Mouse (Mus musculus): ENCODE measurements at regions not wholly inside any gene's neighbourhood (a gene's known extent, or its start where the extent isn't known, plus 50 kb on each side); places are given as distances from the start of the nearest gene placed in this dataset.

DNA sequence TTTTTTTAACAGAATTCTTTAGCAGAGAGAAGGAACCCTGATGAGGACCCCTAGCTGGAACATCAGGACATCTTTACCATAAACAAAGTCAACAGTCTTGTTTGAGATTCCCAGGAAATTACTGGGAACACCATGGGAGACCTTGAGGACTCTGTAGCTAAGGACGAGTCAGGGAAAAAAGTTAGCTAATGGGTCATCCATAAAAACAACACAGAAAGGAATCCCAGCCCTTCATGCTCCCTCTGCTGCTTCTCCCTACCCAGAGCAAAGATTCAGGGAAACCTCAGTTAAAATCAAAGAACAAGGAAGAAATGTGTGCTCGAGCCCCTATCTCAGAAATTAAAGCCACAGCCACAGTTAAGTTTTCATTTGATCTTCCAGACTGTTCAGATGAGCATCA, 334.7 kb upstream of the Nrp1 start:
- no peak overlapping the region for H3ac ChIP-seq (ENCODE audit: control insufficient read depth, insufficient read length)
- H3K36me3 ChIP-seq (ENCODE audit: control insufficient read depth, insufficient read depth), result no peaks in the 10 kb centered on the region
- H3K4me3 ChIP-seq, result no peak overlapping the region
- no peak overlapping the region for H3K4me2 ChIP-seq (ENCODE audit: low read depth)
- H3K79me2 ChIP-seq (ENCODE audit: control insufficient read depth, insufficient read depth), result no peaks in the 10 kb centered on the region
- no peak for TF ChIP-seq E2F4 (IDR thresholded peaks at IDR 0.05; ENCODE audit: insufficient read depth)
- TF ChIP-seq MYOG (IDR thresholded peaks at IDR 0.05; ENCODE audit: control insufficient read depth in 1 of 3, insufficient read depth in 1 of 3, insufficient read length in 2 of 3, low read depth in 2 of 3), result no peak
- TF ChIP-seq POLR2AphosphoS2 (IDR thresholded peaks at IDR 0.05; ENCODE audit: insufficient read length, low read depth), result no peak
- no peak for TF ChIP-seq REST (IDR thresholded peaks at IDR 0.05; ENCODE audit: insufficient read depth, insufficient read length)
- TF ChIP-seq TCF3 (IDR thresholded peaks at IDR 0.05; ENCODE audit: insufficient read length, low read depth), result no peak
- no peak for TF ChIP-seq MAX (IDR thresholded peaks at IDR 0.05; ENCODE audit: low read depth)
- no peak for TF ChIP-seq USF1 (IDR thresholded peaks at IDR 0.05; ENCODE audit: low read depth)
- TF ChIP-seq MYOD1 (IDR thresholded peaks at IDR 0.05; ENCODE audit: control insufficient read depth in 1 of 3, insufficient read length in 2 of 3, low read depth in 2 of 3), result no peak
- no peak for TF ChIP-seq POLR2A (IDR thresholded peaks at IDR 0.05; ENCODE audit: insufficient read length, low read depth)
- no peaks in the 10 kb centered on the region for H3K27me3 ChIP-seq (ENCODE audit: control insufficient read depth, insufficient read depth, insufficient read length)

DNA sequence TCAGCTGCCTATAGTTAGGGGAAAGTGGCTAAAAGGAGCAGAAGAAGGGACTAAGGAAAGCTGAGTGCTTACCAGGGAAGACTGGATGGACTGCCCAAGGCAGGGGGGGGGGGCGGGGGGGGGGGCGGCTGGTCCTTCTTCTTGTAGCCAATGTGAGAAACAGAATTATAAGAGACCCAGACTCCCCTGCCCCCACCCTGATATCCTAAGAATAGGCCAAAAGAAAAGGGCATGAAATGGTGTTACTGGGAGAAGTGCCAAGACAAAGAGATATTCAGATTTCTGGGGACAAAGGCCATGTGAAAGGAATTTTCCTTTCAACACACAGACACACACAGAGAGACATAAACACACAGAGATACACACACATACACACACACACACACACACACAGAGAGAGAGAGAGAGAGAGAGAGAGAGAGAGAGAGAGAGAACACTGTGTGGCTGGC, 333.6 kb upstream of the Nrp1 start:
- no peaks in the 10 kb centered on the region for H3K79me2 ChIP-seq (ENCODE audit: control insufficient read depth, insufficient read depth)
- H3K4me2 ChIP-seq (ENCODE audit: low read depth), result peak overlapping the region; percentile 58
- H3K36me3 ChIP-seq (ENCODE audit: control insufficient read depth, insufficient read depth), result no peaks in the 10 kb centered on the region
- no peak overlapping the region for H3ac ChIP-seq (ENCODE audit: control insufficient read depth, insufficient read length)
- TF ChIP-seq MAX (IDR thresholded peaks at IDR 0.05; ENCODE audit: low read depth) (no peak), SRF (IDR thresholded peaks at IDR 0.05; ENCODE audit: control insufficient read depth, insufficient read length, low read depth) (no peak), REST (IDR thresholded peaks at IDR 0.05; ENCODE audit: insufficient read depth, insufficient read length) (no peak), POLR2AphosphoS2 (IDR thresholded peaks at IDR 0.05; ENCODE audit: insufficient read length, low read depth) (no peak), CEBPB (IDR thresholded peaks at IDR 0.05; ENCODE audit: insufficient read depth, poor library complexity, severe bottlenecking) (no peak), TCF3 (IDR thresholded peaks at IDR 0.05; ENCODE audit: insufficient read length, low read depth) (no peak), USF1 (IDR thresholded peaks at IDR 0.05; ENCODE audit: low read depth) (no peak), E2F4 (IDR thresholded peaks at IDR 0.05; ENCODE audit: insufficient read depth) (no peak), TCF12 (IDR thresholded peaks at IDR 0.05; ENCODE audit: insufficient read depth, poor library complexity, severe bottlenecking) (no peak), MYOG (IDR thresholded peaks at IDR 0.05; ENCODE audit: control insufficient read depth in 1 of 3, insufficient read depth in 1 of 3, insufficient read length in 2 of 3, low read depth in 2 of 3) (no peak), MYOD1 (IDR thresholded peaks at IDR 0.05; ENCODE audit: control insufficient read depth in 1 of 3, insufficient read length in 2 of 3, low read depth in 2 of 3) (no peak), POLR2A (IDR thresholded peaks at IDR 0.05; ENCODE audit: insufficient read length, low read depth) (no peak)
- no peaks in the 10 kb centered on the region for H3K27me3 ChIP-seq (ENCODE audit: control insufficient read depth, insufficient read depth, insufficient read length)
- no peak overlapping the region for H3K4me3 ChIP-seq

DNA sequence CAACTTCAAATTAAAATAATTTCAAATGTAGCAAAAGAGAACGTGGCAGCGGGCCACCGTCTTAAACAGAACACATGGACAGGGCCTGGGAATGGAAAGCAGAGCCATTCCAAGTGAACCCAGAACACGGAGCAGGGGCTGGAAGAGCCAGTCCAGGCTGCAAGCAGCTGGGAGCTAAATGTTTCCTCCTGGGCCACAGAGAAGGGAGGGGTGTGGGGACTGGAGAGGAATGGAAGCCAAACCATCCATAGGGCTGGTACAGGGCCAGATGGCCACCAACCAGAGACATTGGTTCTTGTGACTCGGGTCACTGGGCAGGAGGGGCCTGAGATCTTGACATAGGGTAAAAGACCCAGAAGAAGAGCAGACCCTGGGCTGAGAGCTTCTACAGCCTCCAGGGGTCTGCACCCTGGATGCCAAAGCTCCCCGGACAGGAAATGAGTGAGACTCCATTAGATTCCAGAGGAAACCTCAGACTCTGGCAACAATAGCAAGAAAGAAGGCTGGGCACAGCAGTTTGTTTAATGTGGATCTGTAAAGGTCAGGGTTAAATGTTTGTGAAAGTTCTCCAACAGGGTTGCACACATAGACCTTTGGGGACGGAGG, 333.1 kb upstream of the Nrp1 start:
- Histone ChIP-seq H3ac (ENCODE audit: control insufficient read depth, insufficient read length) (no peak overlapping the region), H3K27me3 (ENCODE audit: control insufficient read depth, insufficient read depth, insufficient read length) (no peaks in the 10 kb centered on the region), H3K4me2 (ENCODE audit: low read depth) (peak overlapping the region; percentile 58), H3K79me2 (ENCODE audit: control insufficient read depth, insufficient read depth) (no peaks in the 10 kb centered on the region), H3K36me3 (ENCODE audit: control insufficient read depth, insufficient read depth) (no peaks in the 10 kb centered on the region), H3K4me3 (no peak overlapping the region)
- TF ChIP-seq USF1 (IDR thresholded peaks at IDR 0.05; ENCODE audit: low read depth) (no peak), MYOD1 (IDR thresholded peaks at IDR 0.05; ENCODE audit: control insufficient read depth in 1 of 3, insufficient read length in 2 of 3, low read depth in 2 of 3) (peak in 2 of 3 experiments; percentile 26 to 51), MYOG (IDR thresholded peaks at IDR 0.05; ENCODE audit: control insufficient read depth in 1 of 3, insufficient read depth in 1 of 3, insufficient read length in 2 of 3, low read depth in 2 of 3) (peak in 1 of 3 experiments; percentile 62)

DNA sequence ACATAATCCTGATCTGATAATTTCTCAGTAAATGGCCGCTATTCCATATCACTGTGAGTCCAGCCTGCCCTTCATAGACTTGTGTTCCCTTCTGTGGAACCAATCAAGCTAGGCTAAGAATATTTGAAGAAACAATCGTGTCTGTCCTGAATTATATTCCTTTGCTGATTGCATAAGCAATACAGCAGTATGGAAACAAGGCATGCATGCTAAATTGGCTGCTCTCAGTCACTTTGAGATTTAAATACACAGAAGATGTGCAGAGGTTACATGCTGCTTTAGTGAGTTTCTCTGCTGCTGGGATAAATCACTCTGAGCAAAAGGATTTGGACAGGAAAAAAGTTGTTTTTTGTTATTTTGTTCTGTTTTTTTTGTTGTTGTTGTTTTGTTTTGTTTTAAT, 331.4 kb upstream of the Nrp1 start:
- H3K4me3 ChIP-seq, result no peak overlapping the region

DNA sequence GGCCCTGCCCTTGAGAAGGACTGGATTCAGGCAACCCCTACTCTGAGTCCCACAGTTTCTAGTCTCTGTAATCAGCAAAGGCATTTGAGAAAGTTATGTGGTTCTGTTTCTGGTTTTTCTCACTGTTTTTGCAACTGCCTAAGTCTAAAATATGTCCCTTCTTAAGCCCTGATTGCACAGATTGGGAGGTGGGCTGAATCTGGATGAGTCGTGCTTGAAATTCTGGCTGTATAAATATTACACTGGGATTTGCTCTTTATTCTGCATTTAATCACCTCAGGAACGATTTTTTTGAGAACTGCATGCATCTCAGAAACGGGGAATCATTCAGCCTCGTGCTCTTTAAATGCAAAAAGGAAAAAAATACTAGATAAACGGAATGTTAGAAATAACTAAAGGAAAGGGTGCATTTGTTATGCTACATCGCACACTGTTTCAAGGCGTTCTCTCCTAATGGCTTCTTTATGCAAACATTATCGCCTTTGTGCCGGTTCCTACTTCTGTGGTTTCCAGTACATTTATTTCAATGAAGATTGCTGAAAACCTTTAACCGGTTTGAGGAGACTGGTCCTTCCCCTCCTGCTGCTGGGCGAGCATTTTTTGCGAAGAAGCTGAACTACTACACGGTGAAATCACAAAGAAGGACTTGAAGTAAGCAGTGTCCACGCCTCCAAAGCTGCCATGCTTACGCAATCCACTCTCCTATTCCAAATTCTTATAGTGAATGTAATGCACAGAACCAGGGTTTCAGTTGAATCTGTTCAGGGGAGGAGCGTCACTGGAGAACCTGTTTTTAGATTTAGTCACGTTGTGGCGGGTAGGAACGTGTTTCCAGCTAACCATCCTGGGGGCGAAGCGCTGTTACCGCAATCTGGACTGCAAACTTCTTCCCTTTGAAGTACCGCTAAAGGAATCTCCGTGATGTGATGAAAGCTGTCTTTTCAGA, 327.8 kb upstream of the Nrp1 start:
- no peak overlapping the region for H3ac ChIP-seq (ENCODE audit: control insufficient read depth, insufficient read length)
- no peaks in the 10 kb centered on the region for H3K27me3 ChIP-seq (ENCODE audit: control insufficient read depth, insufficient read depth, insufficient read length)
- TF ChIP-seq POLR2A (IDR thresholded peaks at IDR 0.05; ENCODE audit: insufficient read length, low read depth) (no peak), REST (IDR thresholded peaks at IDR 0.05; ENCODE audit: insufficient read depth, insufficient read length) (no peak), MYOG (IDR thresholded peaks at IDR 0.05; ENCODE audit: control insufficient read depth in 1 of 3, insufficient read depth in 1 of 3, insufficient read length in 2 of 3, low read depth in 2 of 3) (no peak), POLR2AphosphoS2 (IDR thresholded peaks at IDR 0.05; ENCODE audit: insufficient read length, low read depth) (no peak), TCF12 (IDR thresholded peaks at IDR 0.05; ENCODE audit: insufficient read depth, poor library complexity, severe bottlenecking) (no peak), TCF3 (IDR thresholded peaks at IDR 0.05; ENCODE audit: insufficient read length, low read depth) (no peak), CEBPB (IDR thresholded peaks at IDR 0.05; ENCODE audit: insufficient read depth, poor library complexity, severe bottlenecking) (0 out of 2 replicates have a peak, but pooled peaks have one; percentile 12), MAX (IDR thresholded peaks at IDR 0.05; ENCODE audit: low read depth) (no peak)
- H3K79me2 ChIP-seq (ENCODE audit: control insufficient read depth, insufficient read depth), result no peaks in the 10 kb centered on the region
- no peaks in the 10 kb centered on the region for H3K36me3 ChIP-seq (ENCODE audit: control insufficient read depth, insufficient read depth)
- H3K4me2 ChIP-seq (ENCODE audit: low read depth), result no peak overlapping the region
- no peak overlapping the region for H3K4me3 ChIP-seq

More for the DNA sequence above, 331.4 kb upstream of the Nrp1 start:
- no peak for TF ChIP-seq MAX (IDR thresholded peaks at IDR 0.05; ENCODE audit: low read depth)
- Histone ChIP-seq H3K27me3 (ENCODE audit: control insufficient read depth, insufficient read depth, insufficient read length) (no peaks in the 10 kb centered on the region), H3K79me2 (ENCODE audit: control insufficient read depth, insufficient read depth) (no peaks in the 10 kb centered on the region), H3ac (ENCODE audit: control insufficient read depth, insufficient read length) (no peak overlapping the region), H3K4me2 (ENCODE audit: low read depth) (no peak overlapping the region), H3K36me3 (ENCODE audit: control insufficient read depth, insufficient read depth) (no peaks in the 10 kb centered on the region)

Measured in myocyte (in vitro differentiated cells).